Mouse (Mus musculus) erythroblast, embryonic 14.5 days (primary cell): ENCODE data around the gene Gm28036.

ENCODE experiments used
- GATA1 ChIP-seq: IDR thresholded peaks from 2 replicates; pipeline ENCODE4 v1.6.1; 2012; ENCODE audit warnings: low read length, inconsistent platforms, mixed read lengths
- TAL1 ChIP-seq: IDR thresholded peaks from 3 replicates; pipeline ENCODE4 v1.6.1; 2012; ENCODE audit warnings: low read length, inconsistent platforms, mixed read lengths

- TF ChIP-seq TAL1 (no peak), GATA1 (no peak)
These were observed 15.9 kb upstream of the Gm28036 start for GRCm38 (mm10) chr2:156142820-156143219.
